In genomic region chr12:8371746-8372510, GRCm38 (mm10) we compare ENCODE assay signal across 19 mouse cellular contexts. TPM values are rescaled to one million over a fixed set of nuclear protein-coding genes. Genes with fewer than 3 reads are reported as not detected.
A peak's percentile ranks its signal among the peaks of the same experiment; 100 is the strongest.
DNase-seq lines count a peak whose midpoint lies in the region; ATAC-seq and TF ChIP-seq lines count a peak whose summit lies in the region.
"Had no signal": no experiment of that assay in that cellular context is flagged by ENCODE, and none has a peak within 500 bp of the region (broad histone marks: within the 10 kb centered on the region; RNA-seq: fewer than 3 reads in every experiment).

No protein-coding gene starts in this region.

- H3K27me3 ChIP-seq in midbrain, embryonic 11.5 days (ENCODE audit: control insufficient read depth, insufficient read depth, low read length) = no peaks in the 10 kb centered on the region
- no peaks in the 10 kb centered on the region for H3K27me3 ChIP-seq in midbrain, embryonic 16.5 days (ENCODE audit: control insufficient read depth, insufficient read depth, low read depth, low read length)
- H3K27me3 ChIP-seq in liver, postnatal 0 days (ENCODE audit: insufficient read depth, low read length) = no peaks in the 10 kb centered on the region
- H3K27me3 ChIP-seq in forebrain, embryonic 13.5 days = no peaks in the 10 kb centered on the region
- H3K27me3 ChIP-seq: hindbrain, embryonic 15.5 days; midbrain, embryonic 12.5 days had no signal

- no peak overlapping the region for H3K4me2 ChIP-seq in midbrain, embryonic 11.5 days
- H3K4me2 ChIP-seq in midbrain, embryonic 16.5 days (ENCODE audit: low read length) = no peak overlapping the region
- H3K4me2 ChIP-seq in liver, postnatal 0 days (ENCODE audit: low read depth, low read length) = no peak overlapping the region
- H3K4me2 ChIP-seq in forebrain, embryonic 13.5 days = no peak overlapping the region
- H3K4me2 ChIP-seq: hindbrain, embryonic 15.5 days; lung, embryonic 14.5 days; midbrain, embryonic 12.5 days had no signal

- 87% methylated on average over 5 of the region's 5 CpGs for WGBS in midbrain, embryonic 11.5 days
- 84% methylated on average over 5 of the region's 5 CpGs for WGBS in midbrain, embryonic 16.5 days
- 22% methylated on average over 5 of the region's 5 CpGs for WGBS in large intestine, adult 2 months
- WGBS in liver, postnatal 0 days (ENCODE audit: insufficient replicate concordance) = 43% methylated on average over 5 of the region's 5 CpGs
- 82% methylated on average over 5 of the region's 5 CpGs for WGBS in forebrain, embryonic 13.5 days

- DNase-seq in midbrain, embryonic 11.5 days (ENCODE audit: low spot score, missing footprints) = peak; percentile 65
- peak; percentile 69 for DNase-seq in large intestine, adult 2 months (ENCODE audit: low read depth, low spot score)
- no peak for DNase-seq in liver, postnatal 0 days
- DNase-seq in embryo, embryonic 9.5 days (ENCODE audit: extremely low spot score) = no peak
- DNase-seq: adrenal gland, postnatal 14 days; cerebellum, postnatal 14 days; kidney, adult 18-20 months; kidney, postnatal 14 days; layer of hippocampus, adult 9-11 months; lung, embryonic 14.5 days; lung, postnatal 4 days; spleen, adult 18-20 months had no signal

- no peaks in the 10 kb centered on the region for H3K9me3 ChIP-seq in midbrain, embryonic 11.5 days (ENCODE audit: control insufficient read depth, low read length)
- no peaks in the 10 kb centered on the region for H3K9me3 ChIP-seq in midbrain, embryonic 16.5 days (replicated peaks; ENCODE audit: control insufficient read depth, low read length, poor library complexity, severe bottlenecking)
- no peaks in the 10 kb centered on the region for H3K9me3 ChIP-seq in liver, postnatal 0 days (ENCODE audit: low read length)
- H3K9me3 ChIP-seq in forebrain, embryonic 13.5 days (replicated peaks) = no peaks in the 10 kb centered on the region
- H3K9me3 ChIP-seq: forebrain, embryonic 10.5 days; hindbrain, embryonic 15.5 days; limb, embryonic 10.5 days; midbrain, embryonic 12.5 days had no signal

- ATAC-seq in midbrain, embryonic 11.5 days (ENCODE audit: low FRiP score) = no peak
- ATAC-seq in midbrain, embryonic 16.5 days = no peak
- peak; percentile 74 for ATAC-seq in granulocyte monocyte progenitor cell, adult 5-6 weeks (replicated peaks; ENCODE audit: poor library complexity, severe bottlenecking)
- ATAC-seq in liver, postnatal 0 days = no peak
- ATAC-seq in forebrain, embryonic 13.5 days = no peak

- H3K36me3 ChIP-seq in midbrain, embryonic 11.5 days (ENCODE audit: control insufficient read depth, insufficient read depth, low read length) = no peaks in the 10 kb centered on the region
- no peaks in the 10 kb centered on the region for H3K36me3 ChIP-seq in midbrain, embryonic 16.5 days (ENCODE audit: control insufficient read depth, insufficient read depth, low read length)
- H3K36me3 ChIP-seq in liver, postnatal 0 days (replicated peaks; ENCODE audit: insufficient read depth, low read length) = no peaks in the 10 kb centered on the region
- H3K36me3 ChIP-seq in forebrain, embryonic 13.5 days (ENCODE audit: poor library complexity, severe bottlenecking) = no peaks in the 10 kb centered on the region
- H3K36me3 ChIP-seq: forebrain, embryonic 10.5 days; hindbrain, embryonic 15.5 days; limb, embryonic 10.5 days; midbrain, embryonic 12.5 days had no signal

- no peak for TF ChIP-seq CTCF in liver, postnatal 0 days (IDR thresholded peaks at IDR 0.05; ENCODE audit: low read depth)

- H3K4me1 ChIP-seq in midbrain, embryonic 11.5 days (ENCODE audit: control insufficient read depth, insufficient read depth, low read length) = no peaks in the 10 kb centered on the region
- H3K4me1 ChIP-seq in midbrain, embryonic 16.5 days (ENCODE audit: control insufficient read depth, insufficient read depth, low read length) = no peaks in the 10 kb centered on the region
- H3K4me1 ChIP-seq in liver, postnatal 0 days (ENCODE audit: insufficient read depth) = peaks cover under 1% of the 10 kb centered on the region; the same call in 1 of the 2 replicates
- H3K4me1 ChIP-seq in forebrain, embryonic 13.5 days = no peaks in the 10 kb centered on the region
- H3K4me1 ChIP-seq: hindbrain, embryonic 15.5 days; midbrain, embryonic 12.5 days had no signal

- no peak overlapping the region for H3K9ac ChIP-seq in midbrain, embryonic 11.5 days (ENCODE audit: low read length)
- no peak overlapping the region for H3K9ac ChIP-seq in midbrain, embryonic 16.5 days (ENCODE audit: low read depth, low read length)
- H3K9ac ChIP-seq in liver, postnatal 0 days (replicated peaks) = no peak overlapping the region
- no peak overlapping the region for H3K9ac ChIP-seq in forebrain, embryonic 13.5 days
- H3K9ac ChIP-seq: hindbrain, embryonic 15.5 days; lung, embryonic 14.5 days; midbrain, embryonic 12.5 days had no signal

- TF ChIP-seq EP300 in liver, postnatal 0 days (IDR thresholded peaks at IDR 0.05; ENCODE audit: low read depth) = no peak

- H3K27ac ChIP-seq in midbrain, embryonic 11.5 days (ENCODE audit: low read depth, low read length) = no peak overlapping the region
- no peak overlapping the region for H3K27ac ChIP-seq in midbrain, embryonic 16.5 days (ENCODE audit: low read length)
- no peak overlapping the region for H3K27ac ChIP-seq in liver, postnatal 0 days (ENCODE audit: low read depth)
- no peak overlapping the region for H3K27ac ChIP-seq in forebrain, embryonic 13.5 days
- H3K27ac ChIP-seq: forebrain, embryonic 10.5 days; hindbrain, embryonic 15.5 days; limb, embryonic 10.5 days; midbrain, embryonic 12.5 days had no signal

- H3K4me3 ChIP-seq in midbrain, embryonic 11.5 days (ENCODE audit: low read depth, low read length) = no peak overlapping the region
- H3K4me3 ChIP-seq in midbrain, embryonic 16.5 days (ENCODE audit: low read depth, low read length) = no peak overlapping the region
- no peak overlapping the region for H3K4me3 ChIP-seq in liver, postnatal 0 days (ENCODE audit: low read depth, low read length)
- H3K4me3 ChIP-seq in forebrain, embryonic 13.5 days = no peak overlapping the region
- H3K4me3 ChIP-seq: forebrain, embryonic 10.5 days; hindbrain, embryonic 15.5 days; limb, embryonic 10.5 days; midbrain, embryonic 12.5 days had no signal

RNA-seq across cellular contexts. Expression of gene Hs1bp3, which starts 58.7 kb away (rescaled TPM):
- 7.2 and 7.4 TPM in 2 replicates for polyA plus RNA-seq in midbrain, embryonic 11.5 days (2014; fragmentation: Nextera tagmentation; extraction: Ambion mirVana)
- 8.4 and 8.9 TPM in 2 replicates for polyA plus RNA-seq in midbrain, embryonic 16.5 days (2015; fragmentation: Nextera tagmentation; extraction: Ambion mirVana)
- 5.4 and 19.9 TPM in 2 replicates for total RNA-seq in granulocyte monocyte progenitor cell, adult 5-6 weeks (2014; fragmentation: Nextera tagmentation)
- 5.8 and 11.2 TPM in 2 replicates for total RNA-seq in granulocyte monocyte progenitor cell, adult 5-6 weeks (2017)
- polyA plus RNA-seq in large intestine, adult 2 months (2012; rRNA removed) = 11.5 and 12.6 TPM in 2 replicates
- 3.2 and 3.7 TPM in 2 replicates for polyA plus RNA-seq in liver, postnatal 0 days (2015; fragmentation: Nextera tagmentation; extraction: Ambion mirVana)
- 8.9 and 10.1 TPM in 2 replicates for polyA plus RNA-seq in forebrain, embryonic 13.5 days (2015; fragmentation: Nextera tagmentation; extraction: Ambion mirVana)

Comparison
In these comparisons a context has a peak if more than half of its experiments do, and no peak if none do; other contexts are left out.
1. DNase-seq: peak in midbrain, embryonic 11.5 days (single experiment) and large intestine, adult 2 months (single experiment); none in liver, postnatal 0 days (single experiment) and embryo, embryonic 9.5 days (single experiment).